Mouse (Mus musculus) midbrain, embryonic 14.5 days (tissue): ENCODE results near the gene Ankrd17. TPM values are rescaled to one million over a fixed set of nuclear protein-coding genes. Genes with fewer than 3 reads are reported as not detected.
A peak's percentile ranks its signal among the peaks of the same experiment; 100 is the strongest.

ENCODE experiments used
- ATAC-seq: fragments of 200-750 bp; cut with Nextera tagmentation; 2 replicates; pipeline ENCODE4 v1.8.0; 2017; ENCODE audit warnings: moderate number of reproducible peaks, moderate library complexity; ENCODE audit not compliant: low FRiP score, low TSS enrichment
- DNase-seq: peaks from one replicate; pipeline ENCODE4 v3.0.0-alpha.2; 2015
- H3K27ac ChIP-seq: fragments of 300-500 bp; sonication (generic); replicated peaks from 2 replicates; pipeline ENCODE4 v1.5.1; 2014; ENCODE audit warnings: mild to moderate bottlenecking, low read depth, low read length, moderate library complexity
- H3K27me3 ChIP-seq: fragments of 300-500 bp; sonication (generic); 2 replicates; pipeline ENCODE4 v1.6.1; 2014; ENCODE audit warnings: low read length, control low read depth, mixed read lengths; ENCODE audit not compliant: control insufficient read depth, insufficient read depth
- H3K36me3 ChIP-seq: fragments of 300-500 bp; sonication (generic); 2 replicates; pipeline ENCODE4 v1.6.1; 2014; ENCODE audit warnings: low read length, control low read depth; ENCODE audit not compliant: control insufficient read depth, insufficient read depth
- H3K4me1 ChIP-seq: fragments of 300-500 bp; sonication (generic); 2 replicates; pipeline ENCODE4 v1.6.1; 2014; ENCODE audit warnings: mild to moderate bottlenecking, antibody characterized with exemption, low read length, control low read depth; ENCODE audit not compliant: control insufficient read depth, insufficient read depth
- H3K4me2 ChIP-seq: fragments of 300-500 bp; sonication (generic); 2 replicates; pipeline ENCODE4 v1.6.1; 2014; ENCODE audit warnings: mild to moderate bottlenecking, low read length, moderate library complexity
- H3K4me3 ChIP-seq: fragments of 300-500 bp; sonication (generic); replicated peaks from 2 replicates; pipeline ENCODE4 v1.5.1; 2014; ENCODE audit warnings: low read depth, low read length
- H3K9ac ChIP-seq: fragments of 300-500 bp; sonication (generic); replicated peaks from 2 replicates; pipeline ENCODE4 v1.6.1; 2014; ENCODE audit warnings: mild to moderate bottlenecking, low read length, moderate library complexity
- H3K9me3 ChIP-seq: fragments of 300-500 bp; sonication (generic); 2 replicates; pipeline ENCODE4 v1.6.1; 2016; ENCODE audit warnings: low read length, control low read depth, mixed read lengths; ENCODE audit not compliant: control insufficient read depth
- WGBS: fragments of 180-500 bp; shearing (Covaris S2); extraction: QIAGEN DNeasy Blood & Tissue Kit; methylation state at CpG from one replicate; pipeline ENCODE4 v1.1.7; 2014; 5-methylcytosine and 5-hydroxymethylcytosine counted together
- polyA plus RNA-seq: library from polyadenylated mRNA; unstranded; fragments of >200 nt; fragmentation: Nextera tagmentation; extraction: Ambion mirVana; gene quantifications from 2 replicates; pipeline ENCODE4 v1.2.1, GENCODE M21; 2014

The Ankrd17 gene
- polyA plus RNA-seq, 1 experiment from 2014 or later: 39.2 TPM

- Histone ChIP-seq H3K9ac (no peak overlapping the region), H3K4me3 (no peak overlapping the region), H3K27me3 (no peaks in the 10 kb centered on the region), H3K27ac (no peak overlapping the region), H3K4me2 (no peak overlapping the region), H3K4me1 (peaks cover 12% of the 10 kb centered on the region), H3K9me3 (no peaks in the 10 kb centered on the region), H3K36me3 (no peaks in the 10 kb centered on the region)
- DNase-seq (no peak), ATAC-seq (no peak)
- WGBS: 73% methylated on average over 4 of the region's 4 CpGs
These were observed 25.5 kb downstream of the Ankrd17 start for GRCm38 (mm10) chr5:90340847-90341246.

- WGBS: 76% methylated on average over 1 of the region's 1 CpGs
These were observed 26.4 kb downstream of the Ankrd17 start for GRCm38 (mm10) chr5:90339953-90340343.

GRCm38 (mm10) chr5:90339129-90339952 is 27.0 kb downstream of the Ankrd17 start:
- 13% methylated on average over 5 of the region's 5 CpGs for WGBS
- peaks cover 12% of the 10 kb centered on the region for H3K4me1 ChIP-seq
- peak; percentile 92 for ATAC-seq

More at GRCm38 (mm10) chr5:90339953-90340343, 26.4 kb downstream of the Ankrd17 start:
- peak overlapping the region; percentile 63; the same call in 1 of the 2 replicates for H3K27ac ChIP-seq
- H3K4me1 ChIP-seq: peaks cover 12% of the 10 kb centered on the region
- no peaks in the 10 kb centered on the region for H3K36me3 ChIP-seq
- DNase-seq (no peak), ATAC-seq (no peak)
- H3K9ac ChIP-seq: no peak overlapping the region
- no peaks in the 10 kb centered on the region for H3K27me3 ChIP-seq
- peak overlapping the region; percentile 44 for H3K4me3 ChIP-seq
- H3K4me2 ChIP-seq: peak overlapping the region; percentile 52
- no peaks in the 10 kb centered on the region for H3K9me3 ChIP-seq

GRCm38 (mm10) chr5:90338177-90339091 is 27.9 kb downstream of the Ankrd17 start:
- no peaks in the 10 kb centered on the region for H3K27me3 ChIP-seq
- peaks cover 12% of the 10 kb centered on the region for H3K4me1 ChIP-seq
- DNase-seq: peak; percentile 41
- H3K36me3 ChIP-seq: no peaks in the 10 kb centered on the region
- peak overlapping the region; percentile 52 for H3K4me2 ChIP-seq
- peak; percentile 60; the same call in 1 of the 2 replicates for ATAC-seq
- H3K9ac ChIP-seq: peak overlapping the region; percentile 9; the same call in 1 of the 2 replicates
- peak overlapping the region; percentile 67 for H3K27ac ChIP-seq
- peak overlapping the region; percentile 27 for H3K4me3 ChIP-seq
- H3K9me3 ChIP-seq: no peaks in the 10 kb centered on the region
- 23% methylated on average over 7 of the region's 7 CpGs for WGBS

More at GRCm38 (mm10) chr5:90339129-90339952, 27.0 kb downstream of the Ankrd17 start:
- Histone ChIP-seq H3K36me3 (no peaks in the 10 kb centered on the region), H3K9ac (peak overlapping the region; percentile 44), H3K4me2 (peak overlapping the region; percentile 52), H3K27ac (peak overlapping the region; percentile 63), H3K9me3 (no peaks in the 10 kb centered on the region), H3K27me3 (no peaks in the 10 kb centered on the region), H3K4me3 (peak overlapping the region; percentile 44)
- peak; percentile 87 for DNase-seq

GRCm38 (mm10) chr5:90332478-90332877 is 33.9 kb downstream of the Ankrd17 start:
- Histone ChIP-seq H3K9ac (no peak overlapping the region), H3K36me3 (no peaks in the 10 kb centered on the region), H3K27ac (no peak overlapping the region), H3K9me3 (no peaks in the 10 kb centered on the region), H3K4me2 (no peak overlapping the region), H3K4me3 (no peak overlapping the region), H3K27me3 (no peaks in the 10 kb centered on the region), H3K4me1 (no peaks in the 10 kb centered on the region)
- ATAC-seq (no peak), DNase-seq (no peak)
- 98% methylated on average over 2 of the region's 2 CpGs for WGBS

- no peaks in the 10 kb centered on the region for H3K27me3 ChIP-seq
- no peak for DNase-seq
- H3K9ac ChIP-seq: no peak overlapping the region
- H3K36me3 ChIP-seq: no peaks in the 10 kb centered on the region
- H3K27ac ChIP-seq: no peak overlapping the region
- no peaks in the 10 kb centered on the region for H3K4me1 ChIP-seq
- no peak for ATAC-seq
- WGBS: 83% methylated on average over 1 of the region's 1 CpGs
- H3K4me3 ChIP-seq: no peak overlapping the region
- H3K4me2 ChIP-seq: no peak overlapping the region
- H3K9me3 ChIP-seq: no peaks in the 10 kb centered on the region
These were observed 35.3 kb downstream of the Ankrd17 start for GRCm38 (mm10) chr5:90331071-90331470.

- no peaks in the 10 kb centered on the region for H3K9me3 ChIP-seq
These were observed 68.0 kb downstream of the Ankrd17 start for GRCm38 (mm10) chr5:90298396-90298795.

GRCm38 (mm10) chr5:90289887-90290286 is 76.5 kb downstream of the Ankrd17 start:
- no peak for ATAC-seq
- Histone ChIP-seq H3K4me2 (no peak overlapping the region), H3K27me3 (no peaks in the 10 kb centered on the region), H3K9me3 (no peaks in the 10 kb centered on the region), H3K9ac (no peak overlapping the region), H3K4me3 (no peak overlapping the region), H3K4me1 (no peaks in the 10 kb centered on the region), H3K27ac (no peak overlapping the region), H3K36me3 (peaks cover 78% of the 10 kb centered on the region)
- DNase-seq: no peak

More at GRCm38 (mm10) chr5:90298396-90298795, 68.0 kb downstream of the Ankrd17 start:
- Histone ChIP-seq H3K4me1 (no peaks in the 10 kb centered on the region), H3K27me3 (no peaks in the 10 kb centered on the region), H3K36me3 (peaks cover 34% of the 10 kb centered on the region), H3K4me3 (no peak overlapping the region), H3K27ac (no peak overlapping the region), H3K4me2 (no peak overlapping the region), H3K9ac (no peak overlapping the region)
- ATAC-seq (no peak), DNase-seq (no peak)
- WGBS: 96% methylated on average over 11 of the region's 11 CpGs
